Mouse (Mus musculus): ENCODE data around the gene Hus1.

Hus1 gene

GRCm38 (mm10) chr11:9010853-9011339 lies at the start of gene Hus1:
Hus1 (minus strand) TSS chr11:9011191.
- peak; percentile 51 to 56 for DNase-seq (ENCODE audit: low read depth in 1 of 2, low spot score in 2 of 2)

GRCm38 (mm10) chr11:9060484-9060883 lies 49.5 kb upstream of the Hus1 start:
- DNase-seq (ENCODE audit: low read depth in 1 of 2, low spot score in 2 of 2): no peak

- no peak for DNase-seq (ENCODE audit: low read depth in 1 of 2, low spot score in 2 of 2)
These were observed 49.0 kb upstream of the Hus1 start for GRCm38 (mm10) chr11:9060029-9060428.

- no peak for DNase-seq (ENCODE audit: low read depth in 1 of 2, low spot score in 2 of 2)
These were observed 46.7 kb upstream of the Hus1 start for GRCm38 (mm10) chr11:9057711-9058110.

GRCm38 (mm10) chr11:9056937-9057336 lies 45.9 kb upstream of the Hus1 start:
- DNase-seq (ENCODE audit: low read depth in 1 of 2, low spot score in 2 of 2): no peak

GRCm38 (mm10) chr11:9051895-9052294 lies 40.9 kb upstream of the Hus1 start:
- DNase-seq (ENCODE audit: low read depth in 1 of 2, low spot score in 2 of 2): no peak

- no peak for DNase-seq (ENCODE audit: low read depth in 1 of 2, low spot score in 2 of 2)
These were observed 39.2 kb upstream of the Hus1 start for GRCm38 (mm10) chr11:9050241-9050640.

GRCm38 (mm10) chr11:9048703-9049060 lies 37.7 kb upstream of the Hus1 start, which contains the start of gene Sun3:
Sun3 (minus strand) TSS chr11:9048991.
- DNase-seq (ENCODE audit: low read depth in 1 of 2, low spot score in 2 of 2): no peak

- DNase-seq (ENCODE audit: low read depth in 1 of 2, low spot score in 2 of 2): peak; percentile 26 to 35
These were observed 37.2 kb upstream of the Hus1 start, which contains the start of gene Gm11992 for GRCm38 (mm10) chr11:9048011-9048702. Gm11992 (plus strand) TSS chr11:9048594.

- DNase-seq (ENCODE audit: low read depth in 1 of 2, low spot score in 2 of 2): no peak
These were observed 36.1 kb upstream of the Hus1 start for GRCm38 (mm10) chr11:9047044-9047443.

GRCm38 (mm10) chr11:9046546-9046945 lies 35.6 kb upstream of the Hus1 start:
- DNase-seq (ENCODE audit: low read depth in 1 of 2, low spot score in 2 of 2): no peak

GRCm38 (mm10) chr11:9031530-9031929 lies 20.5 kb upstream of the Hus1 start:
- DNase-seq (ENCODE audit: low read depth in 1 of 2, low spot score in 2 of 2): no peak

GRCm38 (mm10) chr11:9025211-9025610 lies 14.2 kb upstream of the Hus1 start:
- no peak for DNase-seq (ENCODE audit: low read depth in 1 of 2, low spot score in 2 of 2)

- DNase-seq (ENCODE audit: low read depth in 1 of 2, low spot score in 2 of 2): no peak
These were observed 13.8 kb upstream of the Hus1 start for GRCm38 (mm10) chr11:9024782-9025181.

- no peak for DNase-seq (ENCODE audit: low read depth in 1 of 2, low spot score in 2 of 2)
These were observed 9.2 kb upstream of the Hus1 start for GRCm38 (mm10) chr11:9020207-9020606.

- DNase-seq (ENCODE audit: low read depth in 1 of 2, low spot score in 2 of 2): no peak
These were observed 7.7 kb upstream of the Hus1 start for GRCm38 (mm10) chr11:9018491-9019267.

- no peak for DNase-seq (ENCODE audit: low read depth in 1 of 2, low spot score in 2 of 2)
These were observed 3.7 kb upstream of the Hus1 start for GRCm38 (mm10) chr11:9014740-9015139.

GRCm38 (mm10) chr11:9011348-9011747 lies 357 bp upstream of the Hus1 start:
- DNase-seq (ENCODE audit: low read depth in 1 of 2, low spot score in 2 of 2): no peak

GRCm38 (mm10) chr11:9010416-9010815 lies 575 bp downstream of the Hus1 start:
- peak in 1 of 2 experiments; percentile 9 for DNase-seq (ENCODE audit: low read depth in 1 of 2, low spot score in 2 of 2)

GRCm38 (mm10) chr11:9008761-9009160 lies 2.2 kb downstream of the Hus1 start:
- DNase-seq (ENCODE audit: low read depth in 1 of 2, low spot score in 2 of 2): no peak

- DNase-seq (ENCODE audit: low read depth in 1 of 2, low spot score in 2 of 2): no peak
These were observed 22.9 kb downstream of the Hus1 start for GRCm38 (mm10) chr11:8988084-8988483.

- no peak for DNase-seq (ENCODE audit: low read depth in 1 of 2, low spot score in 2 of 2)
These were observed 24.9 kb downstream of the Hus1 start for GRCm38 (mm10) chr11:8986058-8986457.

Data from monocyte, adult 2 months (primary cell).